Mouse (Mus musculus): ENCODE data around the gene Hcn1. TPM values are rescaled to one million over a fixed set of nuclear protein-coding genes. Genes with fewer than 3 reads are reported as not detected.

Gene Hcn1
- polyA plus RNA-seq, 1 experiment: not detected

GRCm38 (mm10) chr13:117785376-117785775 lies 183.3 kb downstream of the Hcn1 start:
- WGBS: 91% methylated on average over 2 of the region's 2 CpGs
- H3K27me3 ChIP-seq (ENCODE audit: control insufficient read depth, insufficient read depth, low read length): no peaks in the 10 kb centered on the region
- no peaks in the 10 kb centered on the region for H3K4me1 ChIP-seq (ENCODE audit: control insufficient read depth, insufficient read depth, insufficient read length)
- no peaks in the 10 kb centered on the region for H3K36me3 ChIP-seq (ENCODE audit: control insufficient read depth, insufficient read depth, low read length)
- H3K27ac ChIP-seq (ENCODE audit: insufficient read depth, low read length): no peak overlapping the region
- H3K4me3 ChIP-seq (ENCODE audit: extremely low read depth, insufficient read depth, insufficient read length): no peak overlapping the region
- no peak for TF ChIP-seq POLR2A (IDR thresholded peaks at IDR 0.05; ENCODE audit: low read depth, low read length)
- TF ChIP-seq CTCF (IDR thresholded peaks at IDR 0.05; ENCODE audit: extremely low read depth, insufficient read depth, insufficient read length, insufficient replicate concordance): no peak
- DNase-seq (ENCODE audit: low read depth in 1 of 2, low spot score in 2 of 2): no peak

GRCm38 (mm10) chr13:117792861-117793260 lies 190.7 kb downstream of the Hcn1 start:
- TF ChIP-seq POLR2A (IDR thresholded peaks at IDR 0.05; ENCODE audit: low read depth, low read length) (no peak), CTCF (IDR thresholded peaks at IDR 0.05; ENCODE audit: extremely low read depth, insufficient read depth, insufficient read length, insufficient replicate concordance) (no peak)
- no peak overlapping the region for H3K4me3 ChIP-seq (ENCODE audit: extremely low read depth, insufficient read depth, insufficient read length)
- no peaks in the 10 kb centered on the region for H3K4me1 ChIP-seq (ENCODE audit: control insufficient read depth, insufficient read depth, insufficient read length)
- no peak overlapping the region for H3K27ac ChIP-seq (ENCODE audit: insufficient read depth, low read length)
- H3K27me3 ChIP-seq (ENCODE audit: control insufficient read depth, insufficient read depth, low read length): no peaks in the 10 kb centered on the region
- DNase-seq (ENCODE audit: low read depth in 1 of 2, low spot score in 2 of 2): no peak
- no peaks in the 10 kb centered on the region for H3K36me3 ChIP-seq (ENCODE audit: control insufficient read depth, insufficient read depth, low read length)
- WGBS: 61% methylated on average over 1 of the region's 1 CpGs

GRCm38 (mm10) chr13:117801061-117801460 lies 198.9 kb downstream of the Hcn1 start:
- no peak for DNase-seq (ENCODE audit: low read depth in 1 of 2, low spot score in 2 of 2)
- H3K36me3 ChIP-seq (ENCODE audit: control insufficient read depth, insufficient read depth, low read length): no peaks in the 10 kb centered on the region
- no peak overlapping the region for H3K4me3 ChIP-seq (ENCODE audit: extremely low read depth, insufficient read depth, insufficient read length)
- H3K4me1 ChIP-seq (ENCODE audit: control insufficient read depth, insufficient read depth, insufficient read length): no peaks in the 10 kb centered on the region
- H3K27me3 ChIP-seq (ENCODE audit: control insufficient read depth, insufficient read depth, low read length): no peaks in the 10 kb centered on the region
- H3K27ac ChIP-seq (ENCODE audit: insufficient read depth, low read length): no peak overlapping the region
- no peak for TF ChIP-seq POLR2A (IDR thresholded peaks at IDR 0.05; ENCODE audit: low read depth, low read length)
- TF ChIP-seq CTCF (IDR thresholded peaks at IDR 0.05; ENCODE audit: extremely low read depth, insufficient read depth, insufficient read length, insufficient replicate concordance): no peak

- Histone ChIP-seq H3K4me3 (ENCODE audit: extremely low read depth, insufficient read depth, insufficient read length) (no peak overlapping the region), H3K36me3 (ENCODE audit: control insufficient read depth, insufficient read depth, low read length) (no peaks in the 10 kb centered on the region), H3K4me1 (ENCODE audit: control insufficient read depth, insufficient read depth, insufficient read length) (no peaks in the 10 kb centered on the region), H3K27ac (ENCODE audit: insufficient read depth, low read length) (no peak overlapping the region), H3K27me3 (ENCODE audit: control insufficient read depth, insufficient read depth, low read length) (no peaks in the 10 kb centered on the region)
- TF ChIP-seq POLR2A (IDR thresholded peaks at IDR 0.05; ENCODE audit: low read depth, low read length) (no peak), CTCF (IDR thresholded peaks at IDR 0.05; ENCODE audit: extremely low read depth, insufficient read depth, insufficient read length, insufficient replicate concordance) (no peak)
- 85% methylated on average over 5 of the region's 5 CpGs for WGBS
- no peak for DNase-seq (ENCODE audit: low read depth in 1 of 2, low spot score in 2 of 2)
These were observed 225.5 kb downstream of the Hcn1 start for GRCm38 (mm10) chr13:117827628-117828027.

GRCm38 (mm10) chr13:117836658-117837057 lies 234.5 kb downstream of the Hcn1 start:
- Histone ChIP-seq H3K36me3 (ENCODE audit: control insufficient read depth, insufficient read depth, low read length) (no peaks in the 10 kb centered on the region), H3K27ac (ENCODE audit: insufficient read depth, low read length) (no peak overlapping the region), H3K4me3 (ENCODE audit: extremely low read depth, insufficient read depth, insufficient read length) (no peak overlapping the region), H3K27me3 (ENCODE audit: control insufficient read depth, insufficient read depth, low read length) (no peaks in the 10 kb centered on the region), H3K4me1 (ENCODE audit: control insufficient read depth, insufficient read depth, insufficient read length) (peaks cover 4% of the 10 kb centered on the region; the same call in 1 of the 2 replicates)
- 40% methylated on average over 1 of the region's 1 CpGs for WGBS
- no peak for DNase-seq (ENCODE audit: low read depth in 1 of 2, low spot score in 2 of 2)
- TF ChIP-seq POLR2A (IDR thresholded peaks at IDR 0.05; ENCODE audit: low read depth, low read length): no peak
- no peak for TF ChIP-seq CTCF (IDR thresholded peaks at IDR 0.05; ENCODE audit: extremely low read depth, insufficient read depth, insufficient read length, insufficient replicate concordance)

- Histone ChIP-seq H3K27me3 (ENCODE audit: control insufficient read depth, insufficient read depth, low read length) (no peaks in the 10 kb centered on the region), H3K4me1 (ENCODE audit: control insufficient read depth, insufficient read depth, insufficient read length) (peaks cover 4% of the 10 kb centered on the region; the same call in 1 of the 2 replicates), H3K4me3 (ENCODE audit: extremely low read depth, insufficient read depth, insufficient read length) (no peak overlapping the region), H3K36me3 (ENCODE audit: control insufficient read depth, insufficient read depth, low read length) (no peaks in the 10 kb centered on the region), H3K27ac (ENCODE audit: insufficient read depth, low read length) (no peak overlapping the region)
- no peak for TF ChIP-seq POLR2A (IDR thresholded peaks at IDR 0.05; ENCODE audit: low read depth, low read length)
- no peak for TF ChIP-seq CTCF (IDR thresholded peaks at IDR 0.05; ENCODE audit: extremely low read depth, insufficient read depth, insufficient read length, insufficient replicate concordance)
- no peak for DNase-seq (ENCODE audit: low read depth in 1 of 2, low spot score in 2 of 2)
- 59% methylated on average over 7 of the region's 7 CpGs for WGBS
These were observed 236.1 kb downstream of the Hcn1 start for GRCm38 (mm10) chr13:117838264-117838663.

- H3K27me3 ChIP-seq (ENCODE audit: control insufficient read depth, insufficient read depth, low read length): no peaks in the 10 kb centered on the region
- TF ChIP-seq POLR2A (IDR thresholded peaks at IDR 0.05; ENCODE audit: low read depth, low read length) (no peak), CTCF (IDR thresholded peaks at IDR 0.05; ENCODE audit: extremely low read depth, insufficient read depth, insufficient read length, insufficient replicate concordance) (no peak)
- no peak overlapping the region for H3K4me3 ChIP-seq (ENCODE audit: extremely low read depth, insufficient read depth, insufficient read length)
- DNase-seq (ENCODE audit: low read depth in 1 of 2, low spot score in 2 of 2): no peak
- no peak overlapping the region for H3K27ac ChIP-seq (ENCODE audit: insufficient read depth, low read length)
- peaks cover 4% of the 10 kb centered on the region; the same call in 1 of the 2 replicates for H3K4me1 ChIP-seq (ENCODE audit: control insufficient read depth, insufficient read depth, insufficient read length)
- H3K36me3 ChIP-seq (ENCODE audit: control insufficient read depth, insufficient read depth, low read length): no peaks in the 10 kb centered on the region
These were observed 240.2 kb downstream of the Hcn1 start for GRCm38 (mm10) chr13:117842366-117842765.
